Mouse (Mus musculus): ENCODE measurements around the gene Fras1. TPM values are rescaled to one million over a fixed set of nuclear protein-coding genes. Genes with fewer than 3 reads are reported as not detected.
A peak's percentile ranks its signal among the peaks of the same experiment; 100 is the strongest.

Fras1 gene
- 17.8 and 18.3 TPM in 2 replicates for polyA plus RNA-seq (2015; fragmentation: Nextera tagmentation; extraction: Ambion mirVana)

GRCm38 (mm10) chr5:96373567-96373985 is at the start of gene Fras1:
Gene Fras1, plus strand, starts transcription at chr5:96373955.
- WGBS: under 1% methylated on average over 16 of the region's 16 CpGs
- Histone ChIP-seq H3K9me3 (no peaks in the 10 kb centered on the region), H3K27ac (replicated peaks) (peak within 1 kb of the TSS; percentile 89), H3K36me3 (no peaks in the 10 kb centered on the region), H3K4me3 (peak within 1 kb of the TSS; percentile 85), H3K4me2 (peak within 1 kb of the TSS; percentile 91), H3K27me3 (replicated peaks) (peaks cover 24% of the 10 kb centered on the region; the same call in 1 of the 2 replicates), H3K9ac (peak within 1 kb of the TSS; percentile 89), H3K4me1 (peaks cover 34% of the 10 kb centered on the region)
- peak; percentile 27; the same call in 1 of the 2 replicates for ATAC-seq (ENCODE audit: extremely low read depth, insufficient number of reproducible peaks, low FRiP score, low TSS enrichment)

DNA sequence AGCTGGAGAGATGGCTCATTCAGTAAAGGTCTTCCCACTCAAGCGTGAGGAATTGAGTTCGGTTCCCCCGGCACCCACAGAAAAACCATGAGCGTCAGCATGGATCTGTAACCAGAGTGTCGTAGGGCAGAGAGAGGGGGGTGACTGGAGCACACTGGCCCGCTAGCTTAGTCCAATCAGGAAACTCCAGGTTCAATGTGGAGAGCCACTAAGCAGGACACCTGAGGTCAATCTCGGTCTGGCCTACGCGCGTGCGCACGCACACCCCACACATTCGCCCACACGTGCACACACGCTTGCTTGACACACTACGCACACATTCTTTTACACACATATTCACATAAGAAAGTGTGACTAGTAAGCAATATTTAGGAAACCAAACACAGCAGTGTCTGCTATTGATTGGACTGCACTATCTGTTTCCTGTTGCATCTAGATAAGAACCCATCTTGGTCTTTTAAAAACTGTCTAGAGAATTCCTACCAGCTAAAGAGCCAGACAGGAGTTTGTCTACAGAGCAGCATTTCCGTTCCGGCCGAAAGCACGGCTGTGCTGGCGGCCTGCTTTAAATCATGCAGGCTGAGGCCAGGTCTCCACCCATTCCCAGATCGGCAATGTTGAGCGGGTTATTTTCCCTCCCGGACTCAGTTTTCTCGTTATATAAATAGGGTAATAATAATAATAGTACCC is 42.6 kb upstream of the Fras1 start:
- H3K27ac ChIP-seq (replicated peaks): no peak overlapping the region
- H3K36me3 ChIP-seq: no peaks in the 10 kb centered on the region
- H3K4me1 ChIP-seq: no peaks in the 10 kb centered on the region
- no peaks in the 10 kb centered on the region for H3K9me3 ChIP-seq
- WGBS: 76% methylated on average over 25 of the region's 25 CpGs
- H3K27me3 ChIP-seq (replicated peaks): no peaks in the 10 kb centered on the region
- no peak overlapping the region for H3K4me3 ChIP-seq
- H3K4me2 ChIP-seq: peak overlapping the region; percentile 24; the same call in 1 of the 2 replicates
- H3K9ac ChIP-seq: no peak overlapping the region
- no peak for ATAC-seq (ENCODE audit: extremely low read depth, insufficient number of reproducible peaks, low FRiP score, low TSS enrichment)

DNA sequence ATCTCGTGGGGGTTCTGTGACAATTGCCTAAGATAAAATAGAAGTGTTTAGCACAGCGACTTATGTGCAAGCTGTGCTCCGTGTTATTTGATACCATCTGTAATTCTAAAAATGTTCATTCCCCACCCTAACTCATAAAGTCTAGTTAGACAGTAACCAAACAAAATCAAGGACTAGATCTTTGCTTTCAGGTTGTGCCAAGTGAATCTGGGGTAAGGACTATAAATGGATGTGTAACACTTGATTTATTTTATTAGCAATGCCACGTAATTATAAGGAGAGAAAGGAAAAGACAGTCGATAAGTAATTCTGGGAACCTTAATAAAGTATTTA is 42.1 kb upstream of the Fras1 start:
- H3K4me3 ChIP-seq: no peak overlapping the region
- no peak for ATAC-seq (ENCODE audit: extremely low read depth, insufficient number of reproducible peaks, low FRiP score, low TSS enrichment)

DNA sequence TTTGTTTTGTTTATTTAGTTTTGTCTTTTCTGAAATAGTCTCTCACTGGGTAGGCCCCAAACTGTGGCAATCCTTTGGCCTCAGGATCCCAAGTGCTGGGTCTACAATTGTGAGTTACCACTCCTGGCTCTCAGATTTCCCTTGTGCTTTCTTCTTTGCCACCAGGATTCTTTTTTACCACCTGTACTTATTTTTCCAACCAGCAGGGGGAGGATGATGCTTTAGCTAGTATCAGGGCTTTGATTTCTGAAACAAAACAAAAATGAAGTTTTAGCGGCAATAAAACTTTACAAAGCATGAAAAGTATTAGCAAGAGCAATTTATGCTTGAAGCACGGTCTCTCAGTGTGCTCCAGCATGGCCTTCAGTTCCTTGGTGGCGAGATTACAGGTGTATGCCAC is 39.8 kb upstream of the Fras1 start:
- Histone ChIP-seq H3K4me1 (no peaks in the 10 kb centered on the region), H3K9ac (no peak overlapping the region), H3K9me3 (no peaks in the 10 kb centered on the region), H3K4me2 (no peak overlapping the region), H3K27ac (replicated peaks) (no peak overlapping the region), H3K4me3 (no peak overlapping the region), H3K36me3 (no peaks in the 10 kb centered on the region), H3K27me3 (replicated peaks) (no peaks in the 10 kb centered on the region)
- WGBS: 56% methylated on average over 3 of the region's 3 CpGs
- no peak for ATAC-seq (ENCODE audit: extremely low read depth, insufficient number of reproducible peaks, low FRiP score, low TSS enrichment)

More for the DNA sequence above, 42.1 kb upstream of the Fras1 start:
- no peaks in the 10 kb centered on the region for H3K4me1 ChIP-seq
- no peak overlapping the region for H3K27ac ChIP-seq (replicated peaks)
- no peaks in the 10 kb centered on the region for H3K36me3 ChIP-seq
- no peaks in the 10 kb centered on the region for H3K27me3 ChIP-seq (replicated peaks)
- 73% methylated on average over 5 of the region's 5 CpGs for WGBS
- no peaks in the 10 kb centered on the region for H3K9me3 ChIP-seq
- no peak overlapping the region for H3K9ac ChIP-seq
- peak overlapping the region; percentile 24; the same call in 1 of the 2 replicates for H3K4me2 ChIP-seq

DNA sequence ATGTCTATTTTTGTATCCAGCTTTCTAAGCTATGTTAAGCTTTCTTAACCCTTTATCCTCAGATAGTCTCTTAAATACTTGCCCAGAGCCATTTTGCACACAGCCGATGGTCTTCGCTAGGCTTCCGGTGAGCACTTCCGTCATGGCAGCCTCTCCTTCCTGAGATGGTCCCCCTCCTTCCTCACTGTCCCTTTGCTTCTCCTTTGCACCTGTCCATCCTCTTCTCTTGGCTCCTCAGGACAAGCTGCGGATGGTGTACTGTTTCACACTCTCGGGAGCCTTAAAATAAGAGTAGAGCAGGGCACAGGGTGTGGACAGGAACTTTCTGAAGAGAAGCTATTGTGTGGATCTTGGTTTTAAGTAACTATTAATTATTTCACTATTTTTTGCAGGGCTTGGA is 33.2 kb upstream of the Fras1 start:
- Histone ChIP-seq H3K9me3 (no peaks in the 10 kb centered on the region), H3K4me2 (no peak overlapping the region), H3K36me3 (no peaks in the 10 kb centered on the region), H3K9ac (no peak overlapping the region), H3K27ac (replicated peaks) (no peak overlapping the region), H3K27me3 (replicated peaks) (no peaks in the 10 kb centered on the region), H3K4me3 (no peak overlapping the region), H3K4me1 (no peaks in the 10 kb centered on the region)
- WGBS: 84% methylated on average over 6 of the region's 6 CpGs
- no peak for ATAC-seq (ENCODE audit: extremely low read depth, insufficient number of reproducible peaks, low FRiP score, low TSS enrichment)

- H3K27me3 ChIP-seq (replicated peaks): no peaks in the 10 kb centered on the region
- no peaks in the 10 kb centered on the region for H3K4me1 ChIP-seq
- H3K27ac ChIP-seq (replicated peaks): no peak overlapping the region
- no peak overlapping the region for H3K4me3 ChIP-seq
- ATAC-seq (ENCODE audit: extremely low read depth, insufficient number of reproducible peaks, low FRiP score, low TSS enrichment): no peak
- WGBS: 60% methylated on average over 2 of the region's 2 CpGs
- H3K9me3 ChIP-seq: no peaks in the 10 kb centered on the region
- H3K4me2 ChIP-seq: no peak overlapping the region
- H3K36me3 ChIP-seq: no peaks in the 10 kb centered on the region
- no peak overlapping the region for H3K9ac ChIP-seq
These were observed 28.8 kb upstream of the Fras1 start for GRCm38 (mm10) chr5:96344983-96345382.

- Histone ChIP-seq H3K4me2 (no peak overlapping the region), H3K9ac (no peak overlapping the region), H3K9me3 (no peaks in the 10 kb centered on the region), H3K27me3 (replicated peaks) (no peaks in the 10 kb centered on the region), H3K36me3 (no peaks in the 10 kb centered on the region), H3K27ac (replicated peaks) (no peak overlapping the region), H3K4me3 (no peak overlapping the region), H3K4me1 (peaks cover 2% of the 10 kb centered on the region; the same call in 1 of the 2 replicates)
- no peak for ATAC-seq (ENCODE audit: extremely low read depth, insufficient number of reproducible peaks, low FRiP score, low TSS enrichment)
These were observed 21.8 kb upstream of the Fras1 start for GRCm38 (mm10) chr5:96351963-96352362.

GRCm38 (mm10) chr5:96363950-96364349 is 9.8 kb upstream of the Fras1 start:
- H3K27me3 ChIP-seq (replicated peaks): no peaks in the 10 kb centered on the region
- no peaks in the 10 kb centered on the region for H3K36me3 ChIP-seq
- H3K4me2 ChIP-seq: no peak overlapping the region
- ATAC-seq (ENCODE audit: extremely low read depth, insufficient number of reproducible peaks, low FRiP score, low TSS enrichment): no peak
- H3K9ac ChIP-seq: no peak overlapping the region
- peak overlapping the region; percentile 68 for H3K27ac ChIP-seq (replicated peaks)
- no peak overlapping the region for H3K4me3 ChIP-seq
- H3K9me3 ChIP-seq: no peaks in the 10 kb centered on the region
- WGBS: 55% methylated on average over 4 of the region's 4 CpGs
- H3K4me1 ChIP-seq: peaks cover 20% of the 10 kb centered on the region

- no peak overlapping the region for H3K9ac ChIP-seq
- H3K27ac ChIP-seq (replicated peaks): no peak overlapping the region
- WGBS: 56% methylated on average over 5 of the region's 5 CpGs
- H3K36me3 ChIP-seq: no peaks in the 10 kb centered on the region
- ATAC-seq (ENCODE audit: extremely low read depth, insufficient number of reproducible peaks, low FRiP score, low TSS enrichment): no peak
- peaks cover 20% of the 10 kb centered on the region for H3K4me1 ChIP-seq
- no peak overlapping the region for H3K4me2 ChIP-seq
- no peaks in the 10 kb centered on the region for H3K27me3 ChIP-seq (replicated peaks)
- H3K9me3 ChIP-seq: no peaks in the 10 kb centered on the region
- H3K4me3 ChIP-seq: no peak overlapping the region
These were observed 8.2 kb upstream of the Fras1 start for GRCm38 (mm10) chr5:96365590-96365989.

GRCm38 (mm10) chr5:96367260-96367659 is 6.5 kb upstream of the Fras1 start:
- Histone ChIP-seq H3K36me3 (no peaks in the 10 kb centered on the region), H3K27ac (replicated peaks) (no peak overlapping the region), H3K27me3 (replicated peaks) (peaks cover 4% of the 10 kb centered on the region; the same call in 1 of the 2 replicates), H3K9me3 (no peaks in the 10 kb centered on the region), H3K4me1 (peaks cover 20% of the 10 kb centered on the region), H3K4me3 (no peak overlapping the region), H3K4me2 (no peak overlapping the region), H3K9ac (no peak overlapping the region)
- ATAC-seq (ENCODE audit: extremely low read depth, insufficient number of reproducible peaks, low FRiP score, low TSS enrichment): no peak

- peak overlapping the region; percentile 85 for H3K4me3 ChIP-seq
- H3K27ac ChIP-seq (replicated peaks): peak overlapping the region; percentile 89
- peaks cover 24% of the 10 kb centered on the region; the same call in 1 of the 2 replicates for H3K27me3 ChIP-seq (replicated peaks)
- peaks cover 34% of the 10 kb centered on the region for H3K4me1 ChIP-seq
- no peaks in the 10 kb centered on the region for H3K9me3 ChIP-seq
- no peak for ATAC-seq (ENCODE audit: extremely low read depth, insufficient number of reproducible peaks, low FRiP score, low TSS enrichment)
- 17% methylated on average over 6 of the region's 6 CpGs for WGBS
- no peaks in the 10 kb centered on the region for H3K36me3 ChIP-seq
- peak overlapping the region; percentile 91 for H3K4me2 ChIP-seq
- H3K9ac ChIP-seq: peak overlapping the region; percentile 89
These were observed 649 bp upstream of the Fras1 start for GRCm38 (mm10) chr5:96373106-96373505.
